Comparison of ENCODE assay signal across 8 mouse cellular contexts in genomic region chr1:133921304-133921751, GRCm38 (mm10). TPM values are rescaled to one million over a fixed set of nuclear protein-coding genes. Genes with fewer than 3 reads are reported as not detected.
DNase-seq lines count a peak whose midpoint lies in the region; ATAC-seq and TF ChIP-seq lines count a peak whose summit lies in the region.

TSS of gene Prelp (minus strand) at chr1:133921414.

- no peak within 1 kb of the TSS for H3K9ac ChIP-seq in intestine, embryonic 14.5 days (ENCODE audit: low read length)
- peak within 1 kb of the TSS; percentile 35 for H3K9ac ChIP-seq in lung, embryonic 14.5 days

- TF ChIP-seq CTCF in lung, embryonic 14.5 days (IDR thresholded peaks at IDR 0.05; ENCODE audit: low read depth) = no peak

- peak; percentile 47 for DNase-seq in urinary bladder, postnatal 14 days (ENCODE audit: low spot score)
- DNase-seq in urinary bladder, postnatal 10 days (ENCODE audit: low spot score) = no peak
- DNase-seq in gastrocnemius, postnatal 10 days = no peak
- peak; percentile 64 for DNase-seq in intestine, embryonic 14.5 days (ENCODE audit: low spot score)
- DNase-seq in lung, embryonic 14.5 days = peak; percentile 81

- no peak within 1 kb of the TSS for H3K4me3 ChIP-seq in intestine, embryonic 14.5 days (ENCODE audit: low read depth, low read length)
- H3K4me3 ChIP-seq in lung, embryonic 14.5 days (ENCODE audit: low read depth, low read length) = peak within 1 kb of the TSS; percentile 21

- H3K27ac ChIP-seq in intestine, embryonic 14.5 days (ENCODE audit: low read depth) = peak within 1 kb of the TSS; percentile 51; the same call in 1 of the 2 replicates
- peak within 1 kb of the TSS; percentile 88 for H3K27ac ChIP-seq in lung, embryonic 14.5 days (ENCODE audit: low read depth)

- no peaks in the 10 kb centered on the region for H3K36me3 ChIP-seq in intestine, embryonic 14.5 days (ENCODE audit: control insufficient read depth, insufficient read depth, low read length)
- H3K36me3 ChIP-seq in lung, embryonic 14.5 days (ENCODE audit: insufficient read depth) = no peaks in the 10 kb centered on the region

- H3K9me3 ChIP-seq in intestine, embryonic 14.5 days (ENCODE audit: control insufficient read depth, low read length) = no peaks in the 10 kb centered on the region
- H3K9me3 ChIP-seq in lung, embryonic 14.5 days (ENCODE audit: low read depth, low read length) = no peaks in the 10 kb centered on the region

- peaks cover 40% of the 10 kb centered on the region for H3K4me1 ChIP-seq in intestine, embryonic 14.5 days (replicated peaks; ENCODE audit: control insufficient read depth, insufficient read depth, low read length)
- peaks cover 51% of the 10 kb centered on the region for H3K4me1 ChIP-seq in lung, embryonic 14.5 days (ENCODE audit: insufficient read depth)

- no peak for ATAC-seq in intestine, embryonic 14.5 days (replicated peaks; ENCODE audit: low FRiP score, low TSS enrichment, low read depth)
- ATAC-seq in lung, embryonic 14.5 days (ENCODE audit: insufficient read depth) = peak; percentile 35
- no peak for ATAC-seq in megakaryocyte-erythroid progenitor cell, adult 5-6 weeks (replicated peaks; ENCODE audit: low FRiP score, low TSS enrichment, poor library complexity, severe bottlenecking)
- ATAC-seq in megakaryocyte, adult 5-6 weeks (ENCODE audit: poor library complexity, severe bottlenecking) = no peak
- ATAC-seq in cerebellum, adult (ENCODE audit: insufficient number of reproducible peaks, low FRiP score, low TSS enrichment) = no peak

- no peaks in the 10 kb centered on the region for H3K27me3 ChIP-seq in intestine, embryonic 14.5 days (replicated peaks; ENCODE audit: control insufficient read depth, insufficient read depth, low read length)
- no peaks in the 10 kb centered on the region for H3K27me3 ChIP-seq in lung, embryonic 14.5 days (ENCODE audit: insufficient read depth, low read length)

- WGBS in intestine, embryonic 14.5 days = 6% methylated on average over 8 of the region's 8 CpGs
- WGBS in lung, embryonic 14.5 days = 11% methylated on average over 8 of the region's 8 CpGs

- peak within 1 kb of the TSS; percentile 26; the same call in 1 of the 2 replicates for H3K4me2 ChIP-seq in intestine, embryonic 14.5 days (ENCODE audit: low read length)
- peak within 1 kb of the TSS; percentile 53 for H3K4me2 ChIP-seq in lung, embryonic 14.5 days

RNA-seq across cellular contexts. Expression of gene Prelp, which starts in this region (rescaled TPM):
- total RNA-seq in gastrocnemius, postnatal 10 days (2021) = 10 to 100 TPM; 16.3 to 20.0 TPM
- 1.4 and 1.9 TPM in 2 replicates for polyA plus RNA-seq in intestine, embryonic 14.5 days (2014; fragmentation: Nextera tagmentation; extraction: Ambion mirVana)
- 17.2 and 17.6 TPM in 2 replicates for polyA plus RNA-seq in lung, embryonic 14.5 days (2014; fragmentation: Nextera tagmentation; extraction: Ambion mirVana)
- total RNA-seq in megakaryocyte-erythroid progenitor cell, adult 5-6 weeks (2014; fragmentation: Nextera tagmentation) = 0.20 TPM in 1 of 2 replicates, not detected in the other
- not detected in 2 replicates for total RNA-seq in megakaryocyte-erythroid progenitor cell, adult 5-6 weeks (2017)
- 0.21 and 0.33 TPM in 2 replicates for total RNA-seq in megakaryocyte, adult 5-6 weeks (2015)
- total RNA-seq in megakaryocyte, adult 5-6 weeks (2017) = 0.11 TPM in 1 of 2 replicates, not detected in the other

Comparison
In these comparisons a context has a peak if more than half of its experiments do, and no peak if none do; other contexts are left out.
1. RNA of gene Prelp (total RNA-seq): 16.3 to 20.0 TPM in gastrocnemius, postnatal 10 days; 0.11 to 0.33 TPM in megakaryocyte, adult 5-6 weeks and 0.20 TPM in megakaryocyte-erythroid progenitor cell, adult 5-6 weeks; every median in the first group is over 10 times any median in the second.
2. DNase-seq: peak in urinary bladder, postnatal 14 days (single experiment), intestine, embryonic 14.5 days (single experiment) and lung, embryonic 14.5 days (single experiment); none in urinary bladder, postnatal 10 days (single experiment) and gastrocnemius, postnatal 10 days (single experiment).